Mouse (Mus musculus): ENCODE measurements around the gene B4galt7. TPM values are rescaled to one million over a fixed set of nuclear protein-coding genes. Genes with fewer than 3 reads are reported as not detected.
"Not testable (repeated sequence)": the region's sequence is repeated elsewhere in the genome, so short reads cannot be mapped to it uniquely, and the experiment has no call there.

The B4galt7 gene
- total and polyA plus RNA-seq, 3 experiments, result 15.0 to 19.9 TPM; not detected in 1

- peaks cover 0 to 27% of the 10 kb centered on the region in 2 experiments; a peak in 2 of 4 replicates for H3K36me3 ChIP-seq (ENCODE audit: control insufficient read depth in 1 of 2, insufficient read depth in 2 of 2, low read length in 2 of 2)
- no peak overlapping the region for H3K9ac ChIP-seq (ENCODE audit: control insufficient read depth, low read depth, low read length, poor library complexity, severe bottlenecking)
- TF ChIP-seq TBP (IDR thresholded peaks at IDR 0.05; ENCODE audit: low read depth, low read length), result no peak
- peak; percentile 36; the same call in 1 of the 2 replicates for TF ChIP-seq MXI1 (IDR thresholded peaks at IDR 0.05; ENCODE audit: low read depth, low read length)
- no peak for TF ChIP-seq HCFC1 (IDR thresholded peaks at IDR 0.05; ENCODE audit: low read depth, low read length)
- peak; percentile 35; the same call in 1 of the 2 replicates for TF ChIP-seq MAX (IDR thresholded peaks at IDR 0.05; ENCODE audit: low read length)
- no peak for TF ChIP-seq MYB (IDR thresholded peaks at IDR 0.05; ENCODE audit: low read depth, low read length)
- TF ChIP-seq GABPA (IDR thresholded peaks at IDR 0.05; ENCODE audit: low read depth, low read length), result no peak
- TF ChIP-seq E2F4 (IDR thresholded peaks at IDR 0.05; ENCODE audit: borderline replicate concordance, low read depth, low read length), result no peak
- no peak for TF ChIP-seq SIN3A (IDR thresholded peaks at IDR 0.05; ENCODE audit: low read length)
- TF ChIP-seq ZNF384 (IDR thresholded peaks at IDR 0.05; ENCODE audit: low read depth, low read length), result no peak
- no peak for TF ChIP-seq EP300 (IDR thresholded peaks at IDR 0.05; ENCODE audit: low read depth in 1 of 2, low read length in 2 of 2)
- peak; percentile 59; the same call in 1 of the 2 replicates for TF ChIP-seq ELF1 (IDR thresholded peaks at IDR 0.05; ENCODE audit: low read depth, low read length)
- TF ChIP-seq CTCF (IDR thresholded peaks at IDR 0.05 in 2 of 3, conservative IDR thresholded peaks at IDR 0.05 in 1 of 3; ENCODE audit: control insufficient read depth in 1 of 3, insufficient read depth in 1 of 3, low read depth in 2 of 3, low read length in 3 of 3, poor library complexity in 1 of 3, severe bottlenecking in 1 of 3), result peak in 1 of 3 experiments; percentile 27; a peak in 2 of 6 replicates
- no peak for TF ChIP-seq NELFE (IDR thresholded peaks at IDR 0.05; ENCODE audit: low read depth, low read length)
- no peak for TF ChIP-seq RCOR1 (IDR thresholded peaks at IDR 0.05; ENCODE audit: low read depth, low read length)
- TF ChIP-seq BHLHE40 (IDR thresholded peaks at IDR 0.05; ENCODE audit: borderline replicate concordance, low read depth, low read length), result no peak
- TF ChIP-seq MYC (IDR thresholded peaks at IDR 0.05; ENCODE audit: low read depth, low read length), result no peak
- no peak for TF ChIP-seq CHD2 (IDR thresholded peaks at IDR 0.05; ENCODE audit: low read length)
- 0 out of 4 replicates have a peak, but pooled peaks of 1 of the 2 experiments have one; percentile 21 for TF ChIP-seq POLR2A (IDR thresholded peaks at IDR 0.05; ENCODE audit: control insufficient read depth in 1 of 2, insufficient read depth in 1 of 2, low read depth in 1 of 2, low read length in 2 of 2, poor library complexity in 1 of 2)
- TF ChIP-seq TCF12 (IDR thresholded peaks at IDR 0.05; ENCODE audit: low read depth, low read length), result no peak
- DNase-seq (ENCODE audit: low read depth, low spot score), result peak; percentile 56
- peaks cover 17% of the 10 kb centered on the region for H3K79me2 ChIP-seq (ENCODE audit: control insufficient read depth, insufficient read depth, low read length, poor library complexity)
- H3K9me3 ChIP-seq (replicated peaks; ENCODE audit: insufficient read depth, low read length), result no peaks in the 10 kb centered on the region
- no peaks in the 10 kb centered on the region for H3K27me3 ChIP-seq (ENCODE audit: control insufficient read depth in 1 of 2, insufficient read depth in 2 of 2, low read length in 2 of 2)
- H3K27ac ChIP-seq (ENCODE audit: control insufficient read depth, low read depth, low read length), result 0 out of 2 replicates have a peak overlapping the region, but pooled peaks have one; percentile 0
- H3K4me1 ChIP-seq (ENCODE audit: control insufficient read depth in 1 of 2, insufficient read depth in 2 of 2, low read length in 2 of 2), result peaks cover 0 to 16% of the 10 kb centered on the region in 2 experiments; a peak in 2 of 4 replicates
- H3K4me3 ChIP-seq (ENCODE audit: control insufficient read depth in 1 of 2, insufficient read depth in 1 of 2, low read depth in 2 of 2, low read length in 2 of 2), result no peak overlapping the region
Measured at GRCm38 (mm10) chr13:55620275-55620674, 20.6 kb downstream of the B4galt7 start.

- Histone ChIP-seq H3K27ac (ENCODE audit: control insufficient read depth, low read depth, low read length) (peak overlapping the region; percentile 83), H3K36me3 (ENCODE audit: control insufficient read depth in 1 of 2, insufficient read depth in 2 of 2, low read length in 2 of 2) (peaks cover 0 to 27% of the 10 kb centered on the region in 2 experiments; a peak in 2 of 4 replicates), H3K9ac (ENCODE audit: control insufficient read depth, low read depth, low read length, poor library complexity, severe bottlenecking) (peak overlapping the region; percentile 77), H3K4me1 (ENCODE audit: control insufficient read depth in 1 of 2, insufficient read depth in 2 of 2, low read length in 2 of 2) (peaks cover 0 to 16% of the 10 kb centered on the region in 2 experiments; a peak in 2 of 4 replicates), H3K4me3 (ENCODE audit: control insufficient read depth in 1 of 2, insufficient read depth in 1 of 2, low read depth in 2 of 2, low read length in 2 of 2) (peak overlapping the region; percentile 59 to 81), H3K79me2 (ENCODE audit: control insufficient read depth, insufficient read depth, low read length, poor library complexity) (peaks cover 18% of the 10 kb centered on the region)
- not testable (repeated sequence) for H3K27me3 ChIP-seq (ENCODE audit: control insufficient read depth in 1 of 2, insufficient read depth in 2 of 2, low read length in 2 of 2); DNase-seq (ENCODE audit: low read depth, low spot score); H3K9me3 ChIP-seq (replicated peaks; ENCODE audit: insufficient read depth, low read length)
- TF ChIP-seq TCF12 (IDR thresholded peaks at IDR 0.05; ENCODE audit: low read depth, low read length), result 0 out of 2 replicates have a peak, but pooled peaks have one; percentile 11
Measured at GRCm38 (mm10) chr13:55622156-55622648, 22.5 kb downstream of the B4galt7 start.

All from MEL (cell line).